Mouse (Mus musculus) embryonic stem cell, embryonic (primary cell): ENCODE data around the gene Ficd.

ENCODE experiments used
- CTCF ChIA-PET, 4 experiments: fragments of 300-600 bp in 2 of 4; fragments of 350-600 bp in 2 of 4; sonication (Branson Sonifier 250); formaldehyde crosslinking; loops; one replicate each; lab custom pipeline; 2022; ENCODE audit warnings: inconsistent platforms in 2 of 4; lab: Charles Lee
- POLR2A ChIA-PET, 4 experiments: fragments of 300-600 bp in 2 of 4; fragments of 350-600 bp in 2 of 4; sonication (Branson Sonifier 250); formaldehyde crosslinking; loops; one replicate each; lab custom pipeline; 2022; ENCODE audit warnings: antibody characterized with exemption in 4 of 4, inconsistent platforms in 1 of 4; lab: Charles Lee

Gene Ficd

DNA sequence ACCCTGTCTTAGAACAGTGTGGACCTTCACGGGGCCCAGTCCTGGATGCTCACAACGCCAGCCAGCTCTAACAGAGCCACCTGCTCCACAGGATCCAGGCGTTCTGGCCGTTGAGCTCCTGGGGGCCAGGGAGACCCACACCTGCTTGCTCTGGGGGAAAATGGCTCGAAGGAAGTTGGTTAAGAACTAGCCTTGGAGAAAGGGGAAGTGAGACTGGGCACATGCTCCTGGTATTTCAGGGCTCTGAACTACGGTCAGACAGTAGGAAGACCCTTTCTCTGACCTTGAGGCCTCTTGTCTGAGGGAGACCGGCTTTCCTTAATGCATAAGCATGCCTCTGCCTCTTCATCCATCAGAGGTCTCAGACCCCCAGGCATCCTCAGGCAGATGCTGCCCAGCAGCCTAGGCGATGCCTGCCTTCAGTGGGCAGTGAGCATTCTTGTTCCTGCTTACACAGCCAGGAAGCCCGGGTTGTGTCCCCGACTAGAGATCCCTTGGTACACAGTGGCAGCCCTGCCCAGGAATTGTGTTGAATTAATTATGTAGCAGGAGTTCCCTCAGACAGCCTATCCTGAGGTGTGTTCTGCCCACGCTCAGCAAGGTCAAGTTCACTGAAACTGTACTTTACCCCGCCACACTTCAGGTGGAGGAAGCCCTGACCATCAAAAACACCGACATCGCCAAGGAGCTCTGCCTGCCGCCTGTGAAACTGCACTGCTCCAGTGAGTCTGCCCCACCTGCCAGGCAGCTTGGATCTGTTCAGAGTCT, 40.7 kb downstream of the Ficd start:
- CTCF ChIA-PET = interaction anchor here in 3 of 4 experiments (0.6 to 6.7 kb wide), 6 partner anchors 29 to 200 kb away, joined by 3 to 113 read pairs (median 6); no protein-coding TSS in a partner anchor
- POLR2A ChIA-PET = interaction anchor here in 2 of 4 experiments (1.2 to 1.3 kb wide), 2 partner anchors 8 to 96 kb away, joined by 3 read pairs; no protein-coding TSS in a partner anchor

- ChIA-PET CTCF (interaction anchor here in 1 of 4 experiments (1.0 to 2.2 kb wide), 3 partner anchors 29 to 68 kb away, joined by 3 to 7 read pairs (median 6); no protein-coding TSS in a partner anchor), POLR2A (interaction anchor here in 1 of 4 experiments (1.2 kb wide), 1 partner anchor 96 kb away, joined by 3 read pairs; no protein-coding TSS in a partner anchor)
Observed at GRCm38 (mm10) chr5:113776896-113777226, 41.3 kb downstream of the Ficd start.

- ChIA-PET POLR2A (interaction anchor here in 1 of 4 experiments (0.8 to 1.2 kb wide), 3 partner anchors 11 to 96 kb away, joined by 3 read pairs; partner anchors contain the start of gene Ficd), CTCF (interaction anchor here in 1 of 4 experiments (0.6 kb wide), 1 partner anchor 492 kb away, joined by 3 read pairs; no protein-coding TSS in a partner anchor)
Observed at GRCm38 (mm10) chr5:113777728-113778127, 42.1 kb downstream of the Ficd start.

- CTCF ChIA-PET = no interaction called here
- POLR2A ChIA-PET = interaction anchor here in 1 of 4 experiments (0.6 kb wide), 1 partner anchor 236 kb away, joined by 3 read pairs; no protein-coding TSS in a partner anchor
Observed at GRCm38 (mm10) chr5:113779569-113779968, 44.0 kb downstream of the Ficd start.

- POLR2A ChIA-PET = no interaction called here
- CTCF ChIA-PET = no interaction called here
Observed at GRCm38 (mm10) chr5:113780082-113780752, 44.6 kb downstream of the Ficd start.

DNA sequence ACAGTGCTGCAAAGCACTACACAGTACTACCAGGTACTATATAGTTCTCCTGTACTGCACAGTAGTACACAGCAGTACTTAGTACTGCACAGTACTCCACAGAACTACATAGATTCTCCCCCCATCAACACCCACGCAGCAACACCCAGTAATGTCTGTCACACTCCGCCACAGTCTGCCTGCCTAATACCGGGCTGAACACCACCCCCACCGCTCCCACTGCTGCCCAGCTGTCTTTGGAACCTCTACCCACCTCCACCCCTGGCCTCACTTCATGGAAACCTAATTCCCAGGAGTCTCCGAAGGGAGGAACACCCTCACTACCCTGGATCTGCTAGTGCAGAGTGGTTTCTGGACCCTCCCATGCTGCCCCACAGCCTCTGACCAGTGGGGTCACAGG, 45.2 kb downstream of the Ficd start:
- ChIA-PET CTCF (no interaction called here), POLR2A (no interaction called here)

DNA sequence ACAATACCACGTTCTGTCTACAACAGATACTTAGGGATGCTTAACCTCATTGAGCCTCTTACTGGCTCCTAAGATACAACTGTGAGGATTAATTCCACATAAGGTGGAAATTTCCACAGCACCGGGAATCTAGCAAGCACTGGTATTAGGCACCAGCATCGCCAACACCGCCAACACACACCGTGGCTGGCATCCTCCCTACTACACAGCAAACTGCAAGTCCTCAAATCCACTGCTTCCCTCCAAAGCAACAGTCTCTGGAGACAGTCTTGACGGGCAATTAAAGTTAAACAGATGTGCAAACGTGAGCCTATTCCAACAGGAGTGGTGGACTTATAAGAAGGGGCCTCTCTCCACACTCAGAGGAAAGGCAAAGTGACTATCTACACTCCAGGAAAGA, 45.7 kb downstream of the Ficd start:
- CTCF ChIA-PET = interaction anchor here (0.6 to 0.7 kb wide), 6 partner anchors 7 to 690 kb away, joined by 3 to 7 read pairs (median 4); no protein-coding TSS in a partner anchor
- POLR2A ChIA-PET = interaction anchor here in 3 of 4 experiments (0.6 to 4.3 kb wide), 3 partner anchors 8 to 194 kb away, joined by 3 to 37 read pairs (median 6); partner anchors contain the start of genes Iscu (in 1 of the 3) and Sart3 (in 1 of the 3)

GRCm38 (mm10) chr5:113781875-113782274, 46.3 kb downstream of the Ficd start:
- CTCF ChIA-PET = interaction anchor here (0.6 to 2.5 kb wide), 8 partner anchors 8 to 691 kb away, joined by 3 to 7 read pairs (median 4); no protein-coding TSS in a partner anchor

DNA sequence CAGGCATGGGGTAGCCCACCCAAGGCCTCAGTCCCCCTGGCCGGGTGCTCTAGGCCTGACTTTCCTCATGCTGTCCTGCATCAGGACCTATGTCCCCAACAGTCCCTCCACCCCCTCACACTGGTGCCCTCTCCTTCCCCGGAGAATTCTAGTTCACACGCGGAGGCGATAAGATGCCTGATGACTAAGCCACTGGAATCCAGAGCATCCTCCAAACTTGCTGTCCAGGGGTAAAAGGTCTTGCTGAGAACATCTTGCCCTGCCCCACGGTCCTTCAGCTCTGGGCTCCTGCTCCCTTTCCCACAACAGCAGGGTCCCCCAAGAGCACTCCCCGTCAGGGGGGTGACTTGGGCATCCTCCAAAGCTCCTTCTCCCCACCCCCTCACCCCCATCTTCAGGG, 47.0 kb downstream of the Ficd start:
- ChIA-PET CTCF (interaction anchor here in 3 of 4 experiments (0.7 to 2.5 kb wide), 5 partner anchors 9 to 62 kb away, joined by 4 to 7 read pairs (median 6); no protein-coding TSS in a partner anchor), POLR2A (interaction anchor here in 2 of 4 experiments (1.0 to 4.3 kb wide), 5 partner anchors 10 to 507 kb away, joined by 3 to 37 read pairs (median 8); partner anchors contain the start of genes Iscu (in 2 of the 2), Sart3 (in 2 of the 2), Coro1c (in 1 of the 2) and Tmem119 (in 1 of the 2))

More at GRCm38 (mm10) chr5:113781875-113782274, 46.3 kb downstream of the Ficd start:
- POLR2A ChIA-PET = interaction anchor here (0.6 to 4.3 kb wide), 6 partner anchors 9 to 506 kb away, joined by 3 to 37 read pairs (median 4); partner anchors contain the start of genes Iscu (in 2 of the 4), Sart3 (in 2 of the 4) and Coro1c (in 1 of the 4)

- ChIA-PET POLR2A (interaction anchor here in 3 of 4 experiments (0.5 to 4.3 kb wide), 11 partner anchors 8 to 77 kb away, joined by 3 to 37 read pairs (median 4); partner anchors contain the start of genes Iscu (in 2 of the 3), Sart3 (in 2 of the 3), Tmem119 (in 2 of the 3) and Ficd (in 1 of the 3)), CTCF (interaction anchor here in 3 of 4 experiments (1.1 to 2.5 kb wide), 11 partner anchors 10 to 153 kb away, joined by 3 to 15 read pairs (median 6); partner anchors contain the start of gene Iscu (in 1 of the 3))
Observed at GRCm38 (mm10) chr5:113783581-113784001, 48.0 kb downstream of the Ficd start.

DNA sequence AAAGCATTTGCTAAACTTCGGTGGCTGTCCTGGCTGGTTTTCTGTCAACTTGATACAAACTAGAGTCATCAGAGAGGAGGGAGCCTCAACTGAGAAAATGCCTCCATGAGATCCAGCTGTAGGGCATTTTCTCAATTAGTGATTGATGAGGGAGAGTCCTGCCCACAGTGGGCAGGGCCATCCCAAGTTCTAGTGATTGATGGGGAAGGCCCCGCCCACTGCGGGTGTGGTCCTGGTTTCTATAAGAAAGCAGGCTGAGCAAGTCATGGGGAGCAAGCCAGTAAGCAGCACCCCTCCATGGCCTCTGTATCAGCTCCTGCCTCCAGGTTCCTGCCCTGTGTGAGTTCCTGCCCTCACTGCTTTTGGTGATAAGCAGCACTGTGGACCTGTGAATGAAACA, 48.5 kb downstream of the Ficd start:
- CTCF ChIA-PET = interaction anchor here in 3 of 4 experiments (1.1 to 2.5 kb wide), 11 partner anchors 10 to 153 kb away, joined by 3 to 15 read pairs (median 4); partner anchors contain the start of gene Iscu (in 1 of the 3)
- POLR2A ChIA-PET = interaction anchor here in 3 of 4 experiments (0.5 to 4.3 kb wide), 12 partner anchors 9 to 146 kb away, joined by 3 to 37 read pairs (median 3); partner anchors contain the start of genes Iscu (in 2 of the 3), Sart3 (in 2 of the 3), Tmem119 (in 2 of the 3) and Ficd (in 1 of the 3)

GRCm38 (mm10) chr5:113786985-113787384, 51.4 kb downstream of the Ficd start:
- CTCF ChIA-PET = interaction anchor here in 1 of 4 experiments (1.5 kb wide), 1 partner anchor 39 kb away, joined by 3 read pairs; no protein-coding TSS in a partner anchor

GRCm38 (mm10) chr5:113788645-113789044, 53.0 kb downstream of the Ficd start:
- ChIA-PET CTCF (interaction anchor here in 2 of 4 experiments (0.6 to 1.2 kb wide), 5 partner anchors 12 to 415 kb away, joined by 3 to 6 read pairs (median 3); partner anchors contain the start of genes Iscu (in 1 of the 2), Sart3 (in 1 of the 2) and Tmem119 (in 1 of the 2)), POLR2A (interaction anchor here in 3 of 4 experiments (0.6 to 2.1 kb wide), 8 partner anchors 11 to 255 kb away, joined by 3 to 6 read pairs (median 3); partner anchors contain the start of genes Iscu (in 1 of the 3), Sart3 (in 1 of the 3) and Tmem119 (in 1 of the 3))

More at GRCm38 (mm10) chr5:113786985-113787384, 51.4 kb downstream of the Ficd start:
- POLR2A ChIA-PET = interaction anchor here in 1 of 4 experiments (1.4 kb wide), 1 partner anchor 13 kb away, joined by 4 read pairs; the partner anchor contains the start of gene Tmem119

DNA sequence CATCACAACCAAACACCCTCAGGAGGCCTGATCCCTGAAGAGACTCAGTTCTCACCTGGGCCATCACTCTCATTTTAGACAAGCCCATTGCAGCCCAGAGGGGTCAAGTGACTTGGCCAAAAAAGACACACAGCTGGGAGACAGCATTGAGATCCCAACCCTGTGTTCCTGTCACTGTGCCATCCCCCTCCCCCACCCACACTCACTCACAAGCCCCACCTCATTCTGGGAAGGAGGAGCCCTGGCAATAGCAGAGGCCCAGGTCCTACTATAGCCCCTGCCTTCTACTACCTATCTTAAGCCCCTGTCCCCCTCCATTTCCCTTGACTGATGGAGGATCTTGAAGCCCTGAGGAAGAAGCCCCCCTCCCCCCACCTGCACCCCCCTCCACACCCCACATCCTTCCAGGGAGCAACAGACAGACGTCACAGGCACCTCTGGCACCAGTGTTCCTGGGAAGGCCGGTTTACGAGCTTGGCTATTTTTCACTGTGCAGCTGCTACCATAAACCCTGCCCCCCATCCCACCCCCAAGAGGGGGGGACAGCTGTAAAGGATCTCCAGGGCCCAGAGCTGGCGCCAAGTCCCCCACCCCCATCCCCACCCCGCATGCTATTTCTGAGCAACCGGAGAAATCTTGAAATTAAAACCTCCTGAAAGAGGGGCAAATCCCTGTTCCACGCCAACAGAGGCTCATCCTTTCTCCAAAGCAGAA, 53.6 kb downstream of the Ficd start:
- ChIA-PET CTCF (interaction anchor here in 2 of 4 experiments (0.7 to 1.2 kb wide), 4 partner anchors 11 to 416 kb away, joined by 3 read pairs; partner anchors contain the start of genes Iscu (in 1 of the 2), Sart3 (in 1 of the 2) and Tmem119 (in 1 of the 2)), POLR2A (interaction anchor here in 3 of 4 experiments (0.5 to 2.1 kb wide), 8 partner anchors 11 to 271 kb away, joined by 3 to 6 read pairs (median 3); partner anchors contain the start of genes Iscu (in 1 of the 3), Sart3 (in 1 of the 3) and Tmem119 (in 1 of the 3))
